Mouse (Mus musculus): ENCODE data around the gene Adamts17. TPM values are rescaled to one million over a fixed set of nuclear protein-coding genes. Genes with fewer than 3 reads are reported as not detected.

Gene Adamts17
- total RNA-seq (2015) (not detected in 2 replicates), total RNA-seq (2017) (0.07 TPM in 1 of 2 replicates, not detected in the other)

DNA sequence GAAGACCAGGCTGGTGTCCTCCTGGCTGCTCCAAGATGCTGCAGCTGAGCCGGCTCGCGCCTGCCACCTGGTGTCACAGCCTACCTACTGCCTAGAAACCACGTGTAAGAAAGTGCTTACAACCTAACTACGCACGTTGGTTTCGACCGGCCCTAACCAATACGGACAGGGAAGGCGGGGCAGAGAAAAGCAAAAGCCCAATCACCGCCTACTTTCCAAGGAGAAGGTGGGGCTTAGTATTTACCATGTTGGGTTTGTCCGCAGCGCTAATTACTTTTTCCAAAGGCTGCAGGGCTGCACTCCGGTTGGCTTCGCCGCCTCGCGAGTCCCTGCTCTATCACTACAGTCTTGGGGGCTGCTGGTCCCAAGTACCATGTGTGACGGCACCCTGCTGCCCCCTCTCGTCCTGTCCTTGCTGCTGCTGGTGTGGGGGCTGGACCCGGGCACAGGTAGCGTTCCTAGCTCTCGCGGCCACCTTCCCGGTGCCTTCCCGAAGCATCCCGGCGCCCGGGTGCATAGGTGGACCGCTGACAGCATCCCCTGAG is at the start of gene Adamts17:
Adamts17 (plus strand) TSS at position 273 of the 545 bp plus-strand sequence.
- peak; percentile 96 for ATAC-seq (ENCODE audit: poor library complexity, severe bottlenecking)

DNA sequence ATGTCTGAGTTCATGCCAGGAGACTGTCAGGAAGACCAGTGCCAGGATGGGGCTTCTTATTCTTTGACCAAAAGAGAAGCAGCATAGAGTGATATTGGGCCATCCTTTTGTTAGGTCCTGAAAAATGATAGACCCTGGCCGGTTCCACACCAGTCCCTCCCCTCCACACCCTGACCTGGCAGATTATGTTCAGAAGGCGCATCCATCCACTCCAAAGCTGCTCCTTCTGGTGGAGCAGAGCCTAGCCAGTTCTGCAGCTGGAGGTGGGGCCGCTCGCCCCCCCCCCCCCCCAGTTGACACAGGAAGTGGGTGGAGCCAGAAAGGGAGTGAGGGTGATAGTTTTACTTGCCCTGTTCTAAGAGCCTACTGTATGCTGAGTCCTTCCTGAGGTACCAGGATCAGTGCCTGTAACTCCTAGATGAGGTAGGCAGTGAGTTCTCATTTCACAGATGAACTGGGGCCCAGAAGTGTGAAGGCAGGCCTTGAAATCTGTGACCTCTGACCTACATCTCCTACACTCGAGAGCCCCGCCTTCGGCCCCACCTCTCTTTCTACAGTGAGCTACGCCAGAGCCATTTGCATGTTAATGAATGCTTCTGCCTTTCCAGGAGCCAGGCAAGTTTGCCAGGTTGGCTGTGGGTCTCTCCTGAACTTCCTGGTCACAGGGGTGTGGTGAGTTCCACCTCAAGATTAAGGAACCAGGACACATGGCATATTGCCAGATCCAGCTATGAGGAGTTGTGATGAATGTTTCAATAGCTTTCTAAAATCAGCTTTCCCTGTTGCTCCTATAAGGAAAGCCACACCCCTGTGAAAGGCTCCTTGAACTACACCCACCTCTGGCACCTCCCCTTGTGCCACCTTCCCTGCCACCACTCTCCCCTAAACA is 49.4 kb upstream of the Adamts17 start:
- 0 out of 2 replicates have a peak, but pooled peaks have one; percentile 3 for ATAC-seq (ENCODE audit: poor library complexity, severe bottlenecking)

DNA sequence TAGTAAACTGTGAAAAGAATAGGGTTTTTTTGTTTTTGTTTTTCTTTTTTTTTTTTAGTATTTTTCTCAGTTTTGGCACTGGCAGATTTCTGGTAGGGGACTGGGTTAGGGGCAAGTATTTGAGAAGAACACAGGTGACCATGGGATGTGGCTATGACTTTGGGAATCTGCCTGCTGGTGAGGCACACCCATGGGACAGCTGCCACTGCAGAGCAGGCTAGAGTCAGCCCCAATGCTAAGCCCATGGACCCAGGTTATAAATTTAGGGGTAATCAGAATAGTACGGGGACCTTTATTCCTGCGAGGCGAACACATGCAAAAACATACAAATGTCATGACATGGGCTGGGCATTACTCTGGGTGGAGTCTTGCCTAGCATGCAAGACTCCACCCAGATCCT is 48.5 kb upstream of the Adamts17 start:
- ATAC-seq (ENCODE audit: poor library complexity, severe bottlenecking): no peak

DNA sequence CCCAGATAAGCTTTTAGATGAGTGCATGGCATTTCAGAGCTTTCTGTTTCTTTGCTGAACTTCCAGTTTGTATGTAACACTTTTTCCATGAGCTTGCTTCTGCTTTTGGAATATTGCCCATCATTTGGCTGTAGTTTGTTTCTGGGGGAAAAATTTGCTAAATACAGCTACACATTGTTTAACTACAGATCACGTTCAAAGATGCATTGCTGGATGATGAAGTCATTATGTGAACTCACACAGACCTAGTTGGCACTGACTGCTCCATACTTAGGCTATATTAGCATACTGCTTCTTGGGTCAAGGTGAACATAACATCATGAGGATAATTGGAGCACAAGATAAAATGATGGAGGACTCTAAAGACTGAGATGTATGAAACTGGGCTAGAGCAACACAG is 42.6 kb upstream of the Adamts17 start:
- ATAC-seq (ENCODE audit: poor library complexity, severe bottlenecking): no peak

DNA sequence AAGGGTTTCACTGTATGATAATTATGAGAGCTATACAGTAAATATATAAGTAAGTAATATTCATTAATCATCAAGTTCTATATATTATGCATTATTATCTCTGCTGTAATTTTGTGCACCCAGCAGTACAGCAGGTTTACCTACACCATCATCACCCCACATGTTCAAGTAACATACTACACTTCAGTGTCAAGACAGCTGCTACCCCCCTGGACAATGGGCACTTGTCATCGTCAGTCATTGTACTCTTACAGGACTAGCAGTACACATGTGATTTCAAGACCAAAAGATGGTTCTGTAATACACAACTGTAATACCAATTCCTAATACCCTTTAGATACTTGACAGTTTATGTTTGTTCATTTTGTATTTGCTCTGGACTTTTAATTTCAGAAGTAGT is 42.2 kb upstream of the Adamts17 start:
- ATAC-seq (ENCODE audit: poor library complexity, severe bottlenecking): no peak

DNA sequence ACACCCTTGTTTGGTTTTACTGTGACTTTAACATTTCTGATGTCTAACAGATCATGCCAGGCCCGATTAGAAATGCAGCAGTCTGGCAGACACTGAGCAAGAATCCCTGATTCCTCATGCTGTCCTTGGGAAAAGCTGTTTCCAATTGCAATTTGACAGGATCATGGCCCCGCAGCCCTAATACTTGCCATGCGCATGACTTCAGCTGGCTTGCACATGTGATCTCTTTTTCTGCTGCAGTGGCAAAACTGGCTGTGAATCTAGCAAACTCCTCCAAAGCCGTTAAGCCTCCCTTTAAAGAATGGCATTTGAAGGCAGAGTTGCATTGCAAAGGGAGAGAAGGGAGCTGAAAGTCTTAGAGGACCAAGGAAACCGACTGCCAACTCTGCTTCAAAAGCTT is 40.7 kb upstream of the Adamts17 start:
- ATAC-seq (ENCODE audit: poor library complexity, severe bottlenecking): no peak

DNA sequence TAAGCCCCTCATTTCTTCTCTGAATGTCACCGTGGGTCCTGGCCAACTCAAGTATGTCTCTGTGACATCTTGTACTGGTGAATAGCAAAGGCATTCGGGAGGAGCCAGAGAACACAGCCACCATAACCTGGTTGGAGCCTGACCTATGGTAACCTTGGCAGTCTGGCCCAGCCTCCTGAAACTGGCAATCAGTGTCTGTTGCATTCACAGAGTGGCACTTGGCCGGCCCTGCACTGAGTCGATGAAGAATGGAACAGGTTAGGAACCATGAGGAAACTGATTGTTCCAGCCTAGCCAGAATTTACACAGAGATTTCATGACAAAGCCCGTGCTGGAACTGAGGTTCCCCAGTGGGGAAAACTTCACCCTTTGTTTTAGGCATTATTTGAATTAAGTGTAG is 38.8 kb upstream of the Adamts17 start:
- ATAC-seq (ENCODE audit: poor library complexity, severe bottlenecking): no peak

DNA sequence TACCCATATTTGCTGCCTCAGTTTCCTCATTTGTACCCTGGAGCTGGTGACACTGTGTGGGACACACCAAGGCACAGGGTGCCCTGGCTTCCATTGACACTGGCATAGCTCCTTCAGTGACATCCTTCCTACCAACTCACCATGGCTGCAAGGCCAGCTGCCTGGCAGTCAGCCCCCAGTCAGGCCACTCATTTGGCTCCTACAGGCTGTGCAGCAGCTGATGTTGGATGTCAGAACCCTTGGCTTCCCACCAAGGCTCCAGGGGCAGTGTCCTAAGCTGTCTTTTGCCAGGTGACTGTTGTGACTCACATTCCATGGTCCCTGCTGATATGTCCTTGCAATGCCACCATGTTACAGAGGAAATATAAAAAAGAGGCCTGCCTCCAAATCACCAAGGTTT is 37.8 kb upstream of the Adamts17 start:
- ATAC-seq (ENCODE audit: poor library complexity, severe bottlenecking): no peak

DNA sequence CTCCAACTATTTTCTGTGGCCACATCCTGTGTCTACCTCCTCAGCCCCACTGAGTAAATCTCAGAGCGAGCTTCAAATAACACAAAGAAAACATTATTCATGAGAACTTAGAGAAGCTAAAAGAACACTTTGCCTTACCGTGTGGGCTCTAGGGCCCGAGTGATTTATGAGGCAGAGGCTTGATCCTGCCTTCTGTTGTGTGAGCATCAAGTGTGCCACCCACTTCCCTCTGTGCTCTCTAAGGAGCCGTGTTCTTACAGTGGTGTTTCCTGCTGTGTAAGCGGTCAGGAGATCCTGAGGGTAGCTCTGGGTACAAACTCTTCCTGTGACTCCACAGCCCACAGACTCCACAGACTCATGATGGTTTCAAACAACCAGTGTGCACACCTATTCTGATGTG is 35.7 kb upstream of the Adamts17 start:
- ATAC-seq (ENCODE audit: poor library complexity, severe bottlenecking): no peak

DNA sequence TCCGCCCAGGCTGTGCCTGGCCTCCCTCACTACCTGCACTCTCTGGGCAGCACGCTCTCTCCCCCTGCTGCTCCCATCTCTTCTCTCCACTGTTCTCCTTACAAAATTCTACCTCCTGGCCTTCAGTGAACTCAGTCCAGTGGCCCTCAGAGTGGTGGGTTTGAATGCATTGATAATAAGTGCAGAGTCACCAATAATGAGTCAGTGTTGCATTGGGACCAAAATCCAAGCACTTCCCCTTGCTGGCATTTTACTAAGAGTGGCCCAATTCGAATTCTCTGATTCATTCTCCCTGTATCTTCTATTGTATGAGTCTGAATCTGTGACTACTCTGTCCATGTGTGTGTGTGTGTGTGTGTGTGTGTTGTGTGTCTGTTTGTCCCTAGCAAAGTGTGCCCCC is 32.7 kb upstream of the Adamts17 start:
- ATAC-seq (ENCODE audit: poor library complexity, severe bottlenecking): no peak

DNA sequence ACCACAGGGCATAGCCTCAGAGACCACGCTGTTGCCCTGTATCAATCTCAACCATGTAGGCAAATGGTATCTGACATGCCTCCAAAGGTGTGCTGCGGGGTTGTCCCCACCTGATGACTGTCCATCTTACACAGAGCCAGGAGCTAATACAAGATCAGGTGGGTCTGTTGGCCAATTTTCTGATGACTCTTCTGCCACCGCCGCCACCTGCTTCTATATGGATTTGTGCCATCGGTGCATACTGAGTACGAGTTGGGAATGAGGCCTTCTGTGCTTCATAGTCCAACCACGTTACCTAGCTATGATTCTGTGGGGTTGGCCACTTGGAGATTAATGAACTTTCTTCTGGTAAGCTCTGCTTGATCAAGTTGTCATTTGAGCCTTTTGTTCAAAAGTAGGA is 29.1 kb upstream of the Adamts17 start:
- ATAC-seq (ENCODE audit: poor library complexity, severe bottlenecking): no peak

DNA sequence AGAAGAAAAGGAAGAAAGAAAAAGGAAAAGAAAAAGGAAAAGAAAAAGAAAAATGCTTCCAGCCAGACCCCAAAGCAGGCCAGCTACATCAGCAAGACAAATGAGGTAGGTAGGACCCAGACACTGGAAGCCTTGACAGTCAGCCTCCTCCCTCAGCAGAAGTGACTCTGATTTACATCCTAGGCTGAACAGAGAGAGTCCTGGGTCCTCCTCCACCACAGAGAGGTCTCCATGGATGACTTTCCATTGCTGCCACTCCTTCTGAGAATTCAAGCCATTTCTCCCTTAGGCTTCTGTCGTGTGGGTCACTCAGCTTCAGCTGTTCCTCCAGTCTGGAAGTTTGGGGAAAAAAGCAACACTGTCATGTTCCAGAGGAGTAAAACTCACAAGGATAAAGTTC is 28.2 kb upstream of the Adamts17 start:
- no peak for ATAC-seq (ENCODE audit: poor library complexity, severe bottlenecking)

DNA sequence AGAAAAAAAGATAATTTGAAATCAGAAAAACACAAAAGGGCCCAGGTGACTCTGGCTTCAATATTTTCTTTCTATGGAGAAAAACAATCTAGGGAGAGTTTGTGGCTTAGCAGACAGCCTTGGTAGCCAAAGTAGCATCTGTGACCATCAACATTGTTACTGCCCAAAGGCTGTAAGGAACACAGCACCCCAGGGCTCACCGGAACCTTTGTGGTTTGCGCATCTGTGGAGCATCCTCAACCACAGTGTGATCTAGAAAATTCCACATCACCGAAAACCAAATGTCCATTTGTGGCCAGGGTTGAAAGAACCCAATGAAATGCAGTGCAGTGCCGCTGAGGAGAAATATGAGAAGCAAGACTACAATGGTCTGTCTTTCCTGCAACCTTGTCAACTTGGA is 27.2 kb upstream of the Adamts17 start:
- ATAC-seq (ENCODE audit: poor library complexity, severe bottlenecking): no peak

DNA sequence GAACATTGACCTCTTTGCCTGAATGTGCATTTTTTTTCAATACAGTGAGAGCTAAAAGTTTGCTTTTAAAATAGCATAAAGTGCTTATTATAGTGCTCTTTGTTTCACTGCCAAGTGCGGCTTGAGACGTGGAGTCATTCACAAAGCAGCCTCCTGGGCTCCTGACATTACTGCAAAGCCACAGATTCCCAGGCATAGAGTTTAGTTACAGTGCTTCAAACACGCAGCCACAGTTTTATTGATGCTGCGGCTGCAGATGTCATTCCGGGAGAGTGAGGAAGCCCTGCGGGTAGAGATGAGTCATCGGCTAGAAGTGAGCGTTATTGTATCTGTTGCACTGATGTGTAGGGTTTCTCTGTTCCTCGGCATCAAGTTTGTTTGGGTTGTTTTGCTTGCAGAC is 26.8 kb upstream of the Adamts17 start:
- ATAC-seq (ENCODE audit: poor library complexity, severe bottlenecking): no peak

DNA sequence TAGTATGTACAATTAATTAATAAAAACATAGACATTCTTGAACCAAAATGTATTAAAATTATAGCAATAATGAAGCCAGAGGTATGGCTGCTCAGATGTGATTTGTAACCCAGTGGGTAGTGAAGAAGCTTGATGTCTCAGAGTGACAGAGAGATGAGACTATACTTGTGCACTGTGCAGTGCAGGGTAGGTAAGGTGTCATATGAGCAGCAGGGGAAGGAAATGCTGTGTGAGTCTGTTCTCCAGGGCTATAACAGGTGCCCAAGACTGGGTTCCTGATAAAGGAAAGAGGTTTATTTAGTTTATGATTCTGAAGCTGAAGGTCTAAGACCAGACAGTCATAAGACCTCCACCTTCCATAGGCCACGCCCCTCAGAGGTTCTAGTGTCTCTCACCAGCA is 26.4 kb upstream of the Adamts17 start:
- ATAC-seq (ENCODE audit: poor library complexity, severe bottlenecking): no peak

DNA sequence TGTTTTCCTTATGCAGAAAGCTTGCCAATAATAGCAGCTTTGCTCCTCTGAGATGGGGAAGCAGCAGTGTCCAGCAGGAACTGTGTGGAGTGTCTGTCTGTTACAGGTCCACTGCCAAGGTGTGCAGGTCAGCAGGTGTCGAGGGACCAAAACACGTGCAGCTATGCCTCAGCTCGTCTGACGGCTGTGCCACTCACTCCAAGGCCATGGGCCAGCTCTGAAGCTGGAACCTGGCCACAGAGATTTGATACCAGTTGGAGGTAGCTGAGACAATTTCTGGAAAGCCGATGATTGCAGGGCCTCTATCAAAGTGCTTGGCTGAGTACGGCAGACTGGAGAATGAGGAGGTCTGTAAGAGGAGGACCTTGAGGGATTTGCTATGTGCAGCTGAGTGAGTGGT is 24.0 kb upstream of the Adamts17 start:
- no peak for ATAC-seq (ENCODE audit: poor library complexity, severe bottlenecking)

DNA sequence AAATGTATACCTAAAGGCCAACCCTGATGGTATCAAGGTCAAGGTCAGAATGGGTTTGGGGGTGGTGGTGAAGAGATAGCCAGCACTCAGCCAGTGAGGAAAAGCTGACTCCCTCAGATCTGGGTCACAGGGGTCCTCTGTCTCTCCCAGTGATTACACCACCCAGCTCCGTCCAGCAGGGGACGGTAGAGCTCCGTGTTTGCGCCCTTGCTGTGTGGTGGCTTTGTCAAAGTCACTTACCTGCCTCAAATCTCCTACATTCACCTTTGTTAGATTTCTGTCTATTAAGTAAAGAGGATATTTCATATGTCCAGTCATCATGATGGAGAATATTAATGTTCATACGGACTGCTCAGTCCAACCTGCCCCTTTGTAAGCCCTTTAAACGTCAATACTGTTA is 19.5 kb upstream of the Adamts17 start:
- ATAC-seq (ENCODE audit: poor library complexity, severe bottlenecking): peak; percentile 52; the same call in 1 of the 2 replicates

DNA sequence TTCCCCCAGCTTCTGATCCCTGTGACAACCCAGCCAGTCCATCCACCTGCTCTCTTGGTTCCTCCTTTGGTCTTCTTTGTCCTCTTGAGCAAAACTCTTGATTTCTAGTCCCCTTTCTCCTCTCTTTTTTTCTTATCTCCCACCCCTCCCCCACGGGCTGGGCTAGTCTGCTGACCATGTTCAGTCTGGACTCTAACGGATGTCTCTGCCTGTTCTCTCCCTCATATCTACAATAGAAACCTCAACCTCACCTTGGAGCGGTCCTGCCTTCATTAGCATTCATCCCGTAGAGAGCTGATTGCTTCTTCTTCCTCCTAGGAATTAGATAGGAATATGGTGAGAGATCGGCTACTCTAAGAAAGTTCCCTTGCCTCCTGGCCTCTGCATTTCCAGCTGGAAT is 8.7 kb upstream of the Adamts17 start:
- no peak for ATAC-seq (ENCODE audit: poor library complexity, severe bottlenecking)

DNA sequence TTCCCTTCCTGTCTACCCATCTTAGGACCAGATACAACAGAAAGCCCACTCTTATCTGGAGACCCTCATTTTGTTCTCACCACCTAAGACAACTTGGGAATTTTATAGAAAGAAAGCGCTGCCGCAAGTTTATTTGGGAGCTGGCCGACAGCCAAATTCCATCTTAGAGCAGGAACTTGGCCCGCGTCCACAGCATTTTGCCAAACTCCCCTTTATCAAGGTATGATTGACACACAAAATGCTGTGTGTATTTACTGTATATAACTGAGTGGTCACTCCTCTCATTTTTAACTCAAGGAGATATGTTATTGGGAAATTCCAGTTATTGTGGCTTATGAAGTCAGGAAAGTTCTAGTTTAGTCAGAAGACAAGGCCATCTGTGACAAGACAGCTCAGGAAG is 8.2 kb upstream of the Adamts17 start:
- no peak for ATAC-seq (ENCODE audit: poor library complexity, severe bottlenecking)

DNA sequence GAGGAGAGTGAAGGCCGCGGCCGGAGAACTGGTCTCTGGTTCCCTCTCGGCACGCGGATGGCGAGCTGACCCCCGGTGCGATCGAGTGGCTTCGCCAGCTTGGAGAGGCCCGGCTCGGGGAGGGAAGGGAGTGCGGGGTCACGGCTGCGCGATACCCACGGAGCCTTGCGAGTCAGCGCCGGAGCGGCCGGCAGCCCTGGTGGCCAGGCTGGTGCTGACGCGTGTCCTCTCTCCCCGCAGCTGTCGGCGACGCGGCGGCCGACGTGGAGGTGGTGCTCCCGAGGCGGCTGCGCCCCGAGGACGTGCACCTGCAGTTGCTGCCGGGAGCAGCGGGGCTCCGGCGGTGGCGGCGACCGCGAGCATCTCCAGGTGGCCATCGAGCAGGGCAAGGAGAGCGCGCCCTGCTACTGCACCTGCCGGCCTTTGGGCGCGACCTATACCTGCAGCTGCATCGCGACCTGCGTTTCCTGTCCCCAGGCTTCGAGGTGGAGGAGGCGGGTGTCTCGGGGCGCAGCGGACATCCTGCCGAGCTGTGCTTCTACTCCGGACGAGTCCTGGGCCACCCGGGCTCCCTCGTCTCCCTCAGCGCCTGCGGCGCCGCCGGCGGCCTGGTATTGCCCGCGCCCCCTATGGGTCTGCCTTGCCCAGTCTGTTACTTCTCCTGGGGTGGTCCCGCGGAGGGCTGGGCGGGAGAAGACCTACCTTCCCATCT is 629 bp downstream of the Adamts17 start:
- ATAC-seq (ENCODE audit: poor library complexity, severe bottlenecking): peak; percentile 13

DNA sequence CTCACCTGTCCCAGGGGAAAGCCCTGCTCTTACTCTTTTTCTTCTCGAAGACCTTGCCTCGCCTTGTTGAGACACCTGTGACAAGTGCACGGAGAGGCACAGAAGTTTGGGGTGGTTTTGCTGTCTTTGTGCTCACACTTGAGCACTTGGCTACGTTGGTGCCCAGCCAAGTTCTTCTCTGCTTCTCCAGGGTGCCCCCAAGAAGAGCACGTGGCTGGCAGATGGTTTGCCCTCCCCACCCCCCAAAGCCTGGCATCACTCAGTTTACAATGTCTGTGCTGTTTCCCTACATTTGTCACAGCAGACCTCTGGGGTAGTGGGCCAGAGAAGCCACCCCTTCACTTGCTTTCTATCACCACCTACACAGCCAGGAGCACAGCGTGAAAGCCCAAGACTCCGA is 1.6 kb downstream of the Adamts17 start:
- ATAC-seq (ENCODE audit: poor library complexity, severe bottlenecking): no peak

DNA sequence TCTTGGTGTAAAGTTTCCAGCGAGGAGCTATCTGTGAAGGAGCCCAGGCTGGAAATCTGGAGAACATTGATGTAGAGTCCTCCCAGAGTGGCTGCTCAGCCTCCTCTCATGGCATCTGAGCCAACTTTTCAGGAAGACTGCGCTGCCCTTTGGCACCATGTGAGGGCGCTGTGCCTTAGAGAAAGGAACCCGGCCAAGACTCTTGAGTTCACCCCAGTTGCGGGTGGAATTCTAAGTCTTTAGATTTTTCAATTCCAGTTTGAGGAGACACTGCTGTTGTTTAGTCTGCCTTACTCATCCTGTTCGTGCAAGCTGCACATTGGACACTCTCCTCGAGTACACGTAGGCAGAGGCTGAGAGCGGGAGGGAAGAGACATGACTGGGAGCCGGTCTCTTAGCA is 2.5 kb downstream of the Adamts17 start:
- no peak for ATAC-seq (ENCODE audit: poor library complexity, severe bottlenecking)
